Mouse (Mus musculus): Measurements from ENCODE around the gene Defb25.

DNA sequence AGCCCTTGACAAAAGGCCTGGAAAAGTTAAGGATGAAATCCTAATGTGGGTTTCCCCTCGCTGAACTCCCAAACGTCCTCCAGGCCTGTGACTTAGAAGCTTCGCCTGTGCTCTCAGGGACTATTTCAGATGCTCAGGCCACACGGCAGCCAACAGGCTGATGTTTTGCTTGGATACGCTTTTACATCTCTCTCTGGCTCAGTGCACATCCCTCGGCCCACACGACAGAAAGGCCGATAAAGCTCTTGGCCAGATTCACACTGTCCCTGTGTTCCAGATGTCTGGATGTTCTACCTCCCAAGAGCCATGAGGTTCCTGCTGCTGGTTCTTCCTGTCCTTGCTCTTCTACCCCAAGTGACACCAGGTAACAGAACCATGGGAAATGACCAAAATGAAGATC is 49.4 kb downstream of the Defb25 start:
- no peak for TF ChIP-seq CTCF (IDR thresholded peaks at IDR 0.05; ENCODE audit: low read depth, low read length)
- no peak for TF ChIP-seq POLR2A (IDR thresholded peaks at IDR 0.05; ENCODE audit: extremely low read depth, insufficient read depth, low read length)

All from liver, adult 2 months (tissue).